Mouse (Mus musculus) embryonic facial prominence, embryonic 11.5 days (tissue): ENCODE measurements around the gene Gm7544. TPM values are rescaled to one million over a fixed set of nuclear protein-coding genes. Genes with fewer than 3 reads are reported as not detected.
"Not testable (repeated sequence)": the region's sequence is repeated elsewhere in the genome, so short reads cannot be mapped to it uniquely, and the experiment has no call there.

Source experiments
- ATAC-seq: fragments of 200-750 bp; cut with Nextera tagmentation; replicated peaks from 2 replicates; pipeline ENCODE4 v1.8.0; 2017; ENCODE audit warnings: low read depth; ENCODE audit not compliant: insufficient number of reproducible peaks, low FRiP score, low TSS enrichment
- DNase-seq: peaks from one replicate; pipeline ENCODE4 v3.0.0-alpha.2; 2015; ENCODE audit warnings: low spot score
- H3K27ac ChIP-seq: fragments of 300-500 bp; sonication (generic); replicated peaks from 2 replicates; pipeline ENCODE4 v1.5.1; 2014; ENCODE audit warnings: mild to moderate bottlenecking, low read depth, low read length, control low read depth
- H3K27me3 ChIP-seq: fragments of 300-500 bp; sonication (generic); 2 replicates; pipeline ENCODE4 v1.6.1; 2014; ENCODE audit warnings: mild to moderate bottlenecking, low read length, moderate library complexity, mixed read lengths; ENCODE audit not compliant: control insufficient read depth, insufficient read depth
- H3K36me3 ChIP-seq: fragments of 300-500 bp; sonication (generic); replicated peaks from 2 replicates; pipeline ENCODE4 v1.6.1; 2014; ENCODE audit warnings: low read depth, mild to moderate bottlenecking, low read length, moderate library complexity, mixed read lengths; ENCODE audit not compliant: control insufficient read depth, insufficient read depth
- H3K4me1 ChIP-seq: fragments of 300-500 bp; sonication (generic); 2 replicates; pipeline ENCODE4 v1.6.1; 2014; ENCODE audit warnings: low read length, mixed read lengths; ENCODE audit not compliant: control insufficient read depth, insufficient read depth
- H3K4me2 ChIP-seq: fragments of 300-500 bp; sonication (generic); 2 replicates; pipeline ENCODE4 v1.6.1; 2014; ENCODE audit warnings: low read depth, mild to moderate bottlenecking, control low read depth, low read length, moderate library complexity
- H3K4me3 ChIP-seq: fragments of 300-500 bp; sonication (generic); 2 replicates; pipeline ENCODE4 v1.5.1; 2014; ENCODE audit warnings: low read depth, low read length, control low read depth
- H3K9ac ChIP-seq: fragments of 300-500 bp; sonication (generic); replicated peaks from 2 replicates; pipeline ENCODE4 v1.6.1; 2014; ENCODE audit warnings: mild to moderate bottlenecking, control low read depth, low read length
- H3K9me3 ChIP-seq: fragments of 300-500 bp; sonication (generic); replicated peaks from 2 replicates; pipeline ENCODE4 v1.6.1; 2016; ENCODE audit warnings: mild to moderate bottlenecking, low read length, inconsistent platforms, mixed read lengths; ENCODE audit not compliant: control insufficient read depth
- WGBS: fragments of 180-500 bp; shearing (Covaris S2); extraction: QIAGEN DNeasy Blood & Tissue Kit; methylation state at CpG from one replicate; pipeline ENCODE4 v1.1.7; 2014; 5-methylcytosine and 5-hydroxymethylcytosine counted together
- polyA plus RNA-seq: library from polyadenylated mRNA; unstranded; fragments of >200 nt; fragmentation: Nextera tagmentation; extraction: Ambion mirVana; gene quantifications from 2 replicates; pipeline ENCODE4 v1.2.1, GENCODE M21; 2014

The Gm7544 gene
- polyA plus RNA-seq, 1 experiment from 2014 or later: not detected

DNA sequence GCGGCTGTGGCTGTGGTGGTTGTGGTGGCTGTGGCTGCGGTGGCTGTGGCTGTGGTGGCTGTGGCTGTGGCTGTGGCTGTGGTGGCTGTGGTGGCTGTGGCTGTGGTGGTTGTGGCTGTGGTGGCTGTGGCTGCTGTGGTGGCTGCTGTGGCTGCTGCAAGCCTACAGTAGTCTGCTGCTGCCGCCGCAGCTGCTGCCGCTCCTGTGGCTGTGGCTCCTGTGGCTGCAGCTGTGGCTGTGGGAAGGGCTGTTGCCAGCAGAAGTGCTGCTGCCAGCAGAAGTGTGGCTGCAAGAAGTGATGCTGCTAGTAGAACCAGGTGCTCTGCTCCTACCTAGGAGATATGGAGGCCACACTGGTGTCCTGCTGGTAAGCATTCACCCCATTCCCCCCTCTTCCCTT is 42.4 kb downstream of the Gm7544 start:
- not testable (repeated sequence) for DNase-seq, ATAC-seq, H3K27ac ChIP-seq, H3K4me1 ChIP-seq, H3K4me2 ChIP-seq, H3K9me3 ChIP-seq, H3K9ac ChIP-seq, H3K36me3 ChIP-seq, H3K27me3 ChIP-seq, H3K4me3 ChIP-seq
- WGBS: 94% methylated on average over 5 of the region's 5 CpGs

DNA sequence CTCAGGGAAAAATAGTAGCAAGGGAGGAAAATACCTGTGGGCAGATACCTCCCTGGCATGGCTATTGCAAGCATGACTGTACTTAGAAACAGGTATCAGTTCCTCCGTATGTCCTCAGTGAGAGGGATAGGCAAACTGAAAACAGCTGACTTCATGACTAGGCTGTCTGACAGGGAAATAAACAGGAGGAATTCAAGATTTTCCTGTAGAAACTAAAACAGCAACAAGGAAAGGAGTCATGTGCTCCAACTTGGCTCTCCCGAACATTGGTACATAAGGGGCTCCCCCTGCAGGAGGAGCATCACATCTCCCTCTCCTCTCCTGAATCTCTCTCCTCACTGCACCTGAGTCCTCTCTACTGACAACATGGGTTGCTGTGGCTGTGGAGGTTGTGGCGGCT is 42.8 kb downstream of the Gm7544 start, which contains the start of gene A030005L19Rik:
Gene A030005L19Rik, plus strand, starts transcription at position 301 of the 400 bp plus-strand sequence.
- H3K27me3 ChIP-seq: no peaks in the 10 kb centered on the region
- no peak for ATAC-seq
- no peak within 1 kb of the TSS for H3K9ac ChIP-seq
- H3K4me2 ChIP-seq: no peak within 1 kb of the TSS
- DNase-seq: no peak
- H3K9me3 ChIP-seq: no peaks in the 10 kb centered on the region
- H3K4me3 ChIP-seq: no peak within 1 kb of the TSS
- no peaks in the 10 kb centered on the region for H3K36me3 ChIP-seq
- H3K4me1 ChIP-seq: no peaks in the 10 kb centered on the region
- no peak within 1 kb of the TSS for H3K27ac ChIP-seq
- 87% methylated on average over 3 of the region's 3 CpGs for WGBS

DNA sequence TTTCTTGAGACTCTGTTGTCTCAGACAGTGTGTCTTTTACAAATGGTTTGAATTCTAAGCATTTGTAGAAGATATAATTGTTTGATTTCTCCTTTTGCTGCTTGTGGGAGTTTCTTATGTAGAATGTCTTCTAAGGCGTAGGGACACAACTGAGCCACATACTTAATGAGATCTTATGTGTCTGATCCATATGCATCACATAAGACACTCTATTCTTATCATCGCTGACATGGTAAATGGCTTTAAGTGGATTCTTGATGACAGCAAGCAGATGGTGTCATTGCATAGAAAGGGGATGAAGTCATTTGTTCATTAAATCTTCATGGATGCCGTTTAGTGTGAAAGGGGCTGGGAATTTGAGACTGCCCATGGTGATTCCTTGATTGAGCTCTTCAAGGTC is 49.9 kb downstream of the Gm7544 start:
- DNase-seq (no peak), ATAC-seq (0 out of 2 replicates have a peak, but pooled peaks have one; percentile 54)
- Histone ChIP-seq H3K9ac (no peak overlapping the region), H3K27me3 (no peaks in the 10 kb centered on the region), H3K4me1 (no peaks in the 10 kb centered on the region), H3K4me3 (no peak overlapping the region), H3K4me2 (no peak overlapping the region), H3K27ac (no peak overlapping the region), H3K36me3 (no peaks in the 10 kb centered on the region), H3K9me3 (no peaks in the 10 kb centered on the region)
- whole genome bisulfite sequencing: 82% methylated on average over 3 of the region's 3 CpGs

Other genes starting within 250 kb of the Gm7544 start
- 260 and 266 TPM in 2 replicates for gene Mff, start 231.1 kb downstream of the Gm7544 start, polyA plus RNA-seq
- gene Tm4sf20, start 187.6 kb downstream of the Gm7544 start, polyA plus RNA-seq: not detected in 2 replicates
- not detected in 2 replicates for gene Gm47791, start 184.8 kb downstream of the Gm7544 start, polyA plus RNA-seq
- gene Agfg1, start 116.5 kb downstream of the Gm7544 start, polyA plus RNA-seq: 48.6 and 51.6 TPM in 2 replicates
- not detected in 2 replicates for gene A030005L19Rik, start 42.7 kb downstream of the Gm7544 start, polyA plus RNA-seq
- not detected in 2 replicates for gene A030014E15Rik, start 31.1 kb downstream of the Gm7544 start, polyA plus RNA-seq
- gene Gm6217, start 24.6 kb downstream of the Gm7544 start, polyA plus RNA-seq: not detected in 2 replicates
- gene A030003K21Rik, start 12.6 kb downstream of the Gm7544 start, polyA plus RNA-seq: not detected in 2 replicates
- gene Gm47955, start 4.3 kb upstream of the Gm7544 start, polyA plus RNA-seq: not detected in 2 replicates
- not detected in 2 replicates for gene Gm47959, start 44.5 kb upstream of the Gm7544 start, polyA plus RNA-seq
- 0.35 and 0.60 TPM in 2 replicates for gene Slc19a3, start 82.4 kb upstream of the Gm7544 start, polyA plus RNA-seq
- gene Krtap28-10, start 86.5 kb upstream of the Gm7544 start, polyA plus RNA-seq: not detected in 2 replicates
- not detected in 2 replicates for gene Gm47969, start 88.9 kb upstream of the Gm7544 start, polyA plus RNA-seq
- gene A030005K14Rik, start 103.4 kb upstream of the Gm7544 start, polyA plus RNA-seq: not detected in 2 replicates
- not detected in 2 replicates for gene Krtap28-13, start 104.9 kb upstream of the Gm7544 start, polyA plus RNA-seq
- gene Ccl20, start 160.8 kb upstream of the Gm7544 start, polyA plus RNA-seq: not detected in 2 replicates
- gene Daw1, start 203.7 kb upstream of the Gm7544 start, polyA plus RNA-seq: not detected in 2 replicates